Mouse (Mus musculus) C2C12 (cell line): Measurements from ENCODE around the gene Ippk. TPM values are rescaled to one million over a fixed set of nuclear protein-coding genes. Genes with fewer than 3 reads are reported as not detected.

ENCODE experiments used
- H3K27me3 ChIP-seq: one replicate; pipeline ENCODE4 v1.6.1; 2011; ENCODE audit not compliant: control insufficient read depth, insufficient read depth, insufficient read length
- H3K36me3 ChIP-seq: one replicate; pipeline ENCODE4 v1.6.1; 2011; ENCODE audit not compliant: control insufficient read depth, insufficient read depth
- H3K4me3 ChIP-seq: one replicate; pipeline ENCODE4 v1.5.1; 2011; ENCODE audit warnings: mild to moderate bottlenecking, control low read depth; ENCODE audit not compliant: poor library complexity, insufficient read depth, severe bottlenecking
- H3K79me2 ChIP-seq: one replicate; pipeline ENCODE4 v1.6.1; 2011; ENCODE audit not compliant: control insufficient read depth, insufficient read depth
- H3K79me3 ChIP-seq: one replicate; pipeline ENCODE4 v1.6.1; 2011; ENCODE audit warnings: low read depth, control low read depth
- H3ac ChIP-seq: one replicate; pipeline ENCODE3; 2011; ENCODE audit warnings: low read depth; ENCODE audit not compliant: control insufficient read depth, insufficient read length
- CEBPB ChIP-seq: IDR thresholded peaks from one replicate; pipeline ENCODE4 v1.6.1; 2011; ENCODE audit warnings: low read depth, mild to moderate bottlenecking, control low read depth, moderate library complexity
- CTCF ChIP-seq: IDR thresholded peaks from one replicate; pipeline ENCODE4 v1.5.1; 2011; ENCODE audit not compliant: control insufficient read depth, insufficient read depth, insufficient read length
- FOSL1 ChIP-seq: IDR thresholded peaks from one replicate; pipeline ENCODE4 v1.8.0; 2011; ENCODE audit warnings: mild to moderate bottlenecking, low read length; ENCODE audit not compliant: poor library complexity, insufficient read depth, severe bottlenecking
- MAX ChIP-seq: IDR thresholded peaks from one replicate; pipeline ENCODE4 v1.6.1; 2011; ENCODE audit warnings: mild to moderate bottlenecking, control low read depth
- MYOD1 ChIP-seq: IDR thresholded peaks from one replicate; pipeline ENCODE4 v1.6.1; 2011; ENCODE audit warnings: low read depth; ENCODE audit not compliant: control insufficient read depth, insufficient read length
- MYOG ChIP-seq: IDR thresholded peaks from one replicate; pipeline ENCODE4 v1.6.1; 2011; ENCODE audit not compliant: control insufficient read depth, insufficient read length; ENCODE audit errors: extremely low read depth
- USF1 ChIP-seq: IDR thresholded peaks from one replicate; pipeline ENCODE4 v1.6.1; 2011; ENCODE audit warnings: low read depth, mild to moderate bottlenecking, control low read depth, moderate library complexity
- polyA plus RNA-seq: library from polyadenylated mRNA; unstranded; fragments of >200 nt; fragmentation: generic; extraction: Trizol; gene quantifications from one replicate; pipeline ENCODE4 v1.2.1, GENCODE M21; 2012; ENCODE audit warnings: missing spikeins

Ippk gene
- polyA plus RNA-seq, 1 experiment, result 5.4 TPM

- no peaks in the 10 kb centered on the region for H3K27me3 ChIP-seq
- H3K79me3 ChIP-seq, result peaks cover 5% of the 10 kb centered on the region
- TF ChIP-seq CTCF (no peak), CEBPB (no peak), USF1 (no peak), MAX (no peak), MYOG (no peak)
- H3ac ChIP-seq, result no peak overlapping the region
- peaks cover 80% of the 10 kb centered on the region for H3K36me3 ChIP-seq
- H3K4me3 ChIP-seq, result no peak overlapping the region
- H3K79me2 ChIP-seq, result peaks cover 37% of the 10 kb centered on the region
Measured at GRCm38 (mm10) chr13:49377608-49378007, 43.4 kb upstream of the Ippk start.

- no peak for TF ChIP-seq CEBPB
- no peak for TF ChIP-seq MYOG
- TF ChIP-seq FOSL1, result no peak
- no peak for TF ChIP-seq USF1
- Histone ChIP-seq H3K36me3 (peaks cover 83% of the 10 kb centered on the region), H3ac (no peak overlapping the region), H3K27me3 (no peaks in the 10 kb centered on the region), H3K79me3 (no peaks in the 10 kb centered on the region), H3K79me2 (peaks cover 20% of the 10 kb centered on the region), H3K4me3 (no peak overlapping the region)
Measured at GRCm38 (mm10) chr13:49379301-49379700, 41.7 kb upstream of the Ippk start.

GRCm38 (mm10) chr13:49381230-49381629, 39.8 kb upstream of the Ippk start:
- H3K36me3 ChIP-seq, result peaks cover 88% of the 10 kb centered on the region
- TF ChIP-seq MYOD1, result no peak
- TF ChIP-seq MAX, result no peak
- TF ChIP-seq CTCF, result peak; percentile 88
- no peak for TF ChIP-seq USF1
- TF ChIP-seq MYOG, result no peak
- TF ChIP-seq FOSL1, result no peak
- TF ChIP-seq CEBPB, result no peak
- H3K79me3 ChIP-seq, result no peaks in the 10 kb centered on the region
- no peak overlapping the region for H3ac ChIP-seq
- no peak overlapping the region for H3K4me3 ChIP-seq
- H3K27me3 ChIP-seq, result no peaks in the 10 kb centered on the region
- H3K79me2 ChIP-seq, result peaks cover 11% of the 10 kb centered on the region

GRCm38 (mm10) chr13:49382997-49383396, 38.1 kb upstream of the Ippk start:
- H3K4me3 ChIP-seq, result no peak overlapping the region
- no peak overlapping the region for H3ac ChIP-seq
- peaks cover 82% of the 10 kb centered on the region for H3K36me3 ChIP-seq
- TF ChIP-seq CTCF (no peak), USF1 (no peak), FOSL1 (no peak), MYOD1 (no peak), CEBPB (no peak)
- no peaks in the 10 kb centered on the region for H3K79me3 ChIP-seq
- H3K79me2 ChIP-seq, result peaks cover 11% of the 10 kb centered on the region
- no peaks in the 10 kb centered on the region for H3K27me3 ChIP-seq

GRCm38 (mm10) chr13:49384751-49385463, 36.1 kb upstream of the Ippk start:
- no peak overlapping the region for H3K4me3 ChIP-seq
- H3K79me3 ChIP-seq, result no peaks in the 10 kb centered on the region
- no peak for TF ChIP-seq MAX
- no peak for TF ChIP-seq USF1
- TF ChIP-seq CEBPB, result no peak
- TF ChIP-seq CTCF, result no peak
- TF ChIP-seq MYOG, result no peak
- TF ChIP-seq MYOD1, result no peak
- TF ChIP-seq FOSL1, result no peak
- H3K36me3 ChIP-seq, result peaks cover 79% of the 10 kb centered on the region
- H3ac ChIP-seq, result no peak overlapping the region
- H3K27me3 ChIP-seq, result no peaks in the 10 kb centered on the region
- peaks cover 11% of the 10 kb centered on the region for H3K79me2 ChIP-seq

- Histone ChIP-seq H3ac (no peak overlapping the region), H3K79me2 (no peaks in the 10 kb centered on the region), H3K79me3 (no peaks in the 10 kb centered on the region), H3K36me3 (peaks cover 22% of the 10 kb centered on the region), H3K4me3 (no peak overlapping the region), H3K27me3 (no peaks in the 10 kb centered on the region)
- TF ChIP-seq CTCF (no peak), USF1 (no peak), FOSL1 (no peak), MAX (no peak), MYOG (no peak), CEBPB (no peak), MYOD1 (no peak)
Measured at GRCm38 (mm10) chr13:49391374-49391773, 29.7 kb upstream of the Ippk start.
